Mouse (Mus musculus): Measurements from ENCODE around the gene Gm45902.

Gm45902 gene

DNA sequence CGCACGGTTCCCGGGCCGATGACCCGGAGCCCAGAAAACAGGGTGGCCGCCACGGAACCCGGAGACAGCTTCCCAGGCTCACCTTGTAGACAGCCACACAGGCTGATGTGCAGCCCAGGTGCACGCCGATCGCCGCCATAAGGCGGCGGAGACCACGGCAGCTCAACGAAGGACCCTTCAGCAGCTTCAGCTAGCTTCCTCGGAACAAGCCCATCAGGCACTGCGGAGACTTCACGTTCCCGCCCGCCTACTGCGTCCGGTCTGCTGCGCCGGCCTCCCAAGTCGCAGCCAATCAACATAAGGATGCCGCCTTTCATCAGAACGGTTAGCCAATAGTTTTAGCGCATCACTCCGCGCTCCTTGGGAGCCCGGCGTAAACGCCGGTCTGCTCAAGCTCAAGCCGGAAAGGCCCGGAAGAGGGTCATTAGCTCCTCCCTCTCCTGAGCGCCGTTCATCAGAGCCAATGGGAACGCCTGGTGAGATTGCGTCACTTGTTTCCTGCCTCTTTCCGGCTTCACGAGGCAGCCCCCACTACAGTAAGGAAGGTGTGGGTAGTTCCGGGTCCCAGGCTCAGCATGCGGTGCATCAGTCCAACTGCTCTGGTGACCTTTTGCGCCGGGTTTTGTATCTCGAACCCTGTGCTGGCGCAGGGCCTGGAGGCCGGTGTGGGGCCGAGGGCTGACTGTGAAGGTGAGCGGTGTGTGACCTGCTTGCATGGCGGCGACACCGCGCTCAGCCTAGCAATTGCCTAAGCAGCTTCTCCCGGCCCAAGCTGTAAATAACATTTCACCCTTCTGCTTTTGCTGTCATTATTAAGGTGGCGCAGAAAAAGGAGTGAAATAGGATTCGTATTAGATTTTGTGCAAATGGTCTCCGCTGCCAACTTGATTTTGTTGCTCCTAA is at the start of gene Gm45902, which contains the start of the genes Hspa14 and Cdnf:
Gene Gm45902 (minus strand): TSS at position 239 of the 903 bp plus-strand sequence.
Gene Hspa14 (minus strand): TSS at position 263 of the 903 bp plus-strand sequence.
Gene Cdnf (plus strand): TSS at position 479 of the 903 bp plus-strand sequence.
- peak; percentile 95 to 96 for DNase-seq

GRCm38 (mm10) chr2:3546588-3546987 is 34.0 kb upstream of the Gm45902 start:
- peak; percentile 80 to 84 for DNase-seq

GRCm38 (mm10) chr2:3546055-3546454 is 33.5 kb upstream of the Gm45902 start:
- no peak for DNase-seq

DNA sequence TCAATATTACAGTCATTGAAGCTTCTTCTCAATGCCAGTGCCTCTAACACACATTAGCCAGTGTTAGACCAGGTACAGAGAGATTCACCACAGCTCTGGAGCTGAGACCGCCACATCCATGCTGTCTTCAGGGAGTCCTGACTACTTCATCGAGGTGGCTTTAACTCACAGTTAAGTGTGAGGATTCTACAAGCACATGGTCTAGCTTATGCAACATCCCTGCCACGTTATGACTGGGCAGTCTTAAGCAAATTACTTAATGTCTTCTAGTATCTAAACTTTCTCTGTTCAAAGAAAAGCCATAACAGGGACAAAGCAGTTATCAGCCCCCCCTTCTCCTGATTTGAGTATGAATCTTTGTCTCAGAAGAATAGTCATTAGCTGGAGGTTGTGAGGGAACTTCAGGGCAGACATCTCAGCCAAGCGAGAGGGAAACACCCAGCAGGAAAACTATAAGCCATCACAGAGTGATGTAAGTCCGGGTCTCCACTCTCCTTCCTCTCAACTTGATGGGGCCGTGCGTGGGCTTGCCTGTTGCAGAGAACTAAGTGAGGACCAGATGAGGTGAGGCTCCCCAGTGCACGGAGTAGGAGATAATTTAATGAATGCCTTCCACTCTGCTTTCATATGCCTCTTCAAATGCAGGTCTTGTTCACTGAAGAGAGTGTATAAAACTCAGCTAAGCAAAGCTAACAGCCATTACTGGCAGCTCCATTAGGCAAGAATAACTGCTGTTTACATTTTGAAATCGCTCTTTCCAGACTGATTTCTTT is 28.9 kb upstream of the Gm45902 start:
- DNase-seq, result no peak

GRCm38 (mm10) chr2:3526288-3526687 is 13.7 kb upstream of the Gm45902 start:
- no peak for DNase-seq

GRCm38 (mm10) chr2:3522558-3522957 is 10.0 kb upstream of the Gm45902 start:
- no peak for DNase-seq

GRCm38 (mm10) chr2:3512076-3512475 is 514 bp downstream of the Gm45902 start:
- peak; percentile 49 to 62 for DNase-seq

- DNase-seq, result no peak
These were observed 11.7 kb downstream of the Gm45902 start for GRCm38 (mm10) chr2:3500886-3501285.

DNA sequence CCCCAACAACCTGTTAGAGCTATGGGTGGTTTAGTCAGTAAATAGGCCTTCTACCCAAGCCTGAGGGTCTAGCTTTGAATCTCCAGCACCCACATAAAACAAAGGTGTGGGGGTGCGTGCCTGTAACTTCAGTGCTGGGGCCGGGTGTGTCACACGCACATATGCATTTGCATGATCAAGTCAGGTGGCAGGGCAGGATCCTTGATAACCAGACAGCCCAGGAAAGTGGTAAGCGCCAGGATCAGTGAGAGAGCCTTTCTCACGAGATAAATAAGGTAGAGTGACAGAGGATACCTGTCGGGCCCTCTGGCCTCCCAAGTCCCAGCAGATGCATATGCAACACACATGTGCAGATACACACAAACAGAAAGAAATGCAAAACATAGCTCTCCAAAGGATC is 13.0 kb downstream of the Gm45902 start:
- no peak for DNase-seq

GRCm38 (mm10) chr2:3493833-3494409 is 18.7 kb downstream of the Gm45902 start:
- DNase-seq, result no peak

DNA sequence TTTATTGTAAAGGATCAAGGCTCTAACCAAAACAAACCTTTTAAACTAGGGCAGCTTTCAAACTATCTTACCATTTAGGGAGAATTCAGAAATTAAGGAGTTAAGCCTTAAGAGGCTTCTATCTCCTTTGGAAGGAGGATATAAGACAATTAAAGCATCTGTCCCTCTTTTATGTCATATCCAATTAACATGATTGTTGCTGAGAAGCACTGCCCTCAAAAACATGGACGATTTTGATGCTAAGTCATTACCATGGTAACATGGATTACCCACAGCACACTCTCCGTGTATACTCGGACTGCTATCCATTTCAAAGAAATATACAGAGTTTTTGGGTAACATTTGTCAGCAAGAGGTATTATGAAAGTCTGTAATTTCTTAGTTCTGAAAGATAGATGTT is 22.8 kb downstream of the Gm45902 start:
- DNase-seq, result no peak

DNA sequence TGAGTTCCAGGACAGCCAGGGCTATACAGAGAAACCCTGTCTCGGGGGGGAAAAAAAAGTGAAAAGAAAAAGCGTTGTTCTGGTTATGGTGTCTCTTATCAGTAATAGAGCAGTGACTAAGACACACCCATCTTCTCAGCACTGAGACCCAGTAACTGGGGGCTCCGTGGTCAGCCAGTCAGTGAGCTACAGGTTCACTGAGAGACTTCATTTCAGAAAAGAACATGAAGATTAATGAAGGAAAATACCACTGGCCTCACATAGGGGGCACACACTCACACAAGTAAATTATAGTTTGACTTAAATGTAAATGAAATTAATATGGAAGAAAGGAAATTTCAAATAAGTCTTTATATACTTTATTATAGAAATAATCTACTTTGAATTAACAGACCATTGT is 32.4 kb downstream of the Gm45902 start:
- DNase-seq, result no peak

GRCm38 (mm10) chr2:3475746-3476251 is 36.8 kb downstream of the Gm45902 start:
- DNase-seq, result no peak

DNA sequence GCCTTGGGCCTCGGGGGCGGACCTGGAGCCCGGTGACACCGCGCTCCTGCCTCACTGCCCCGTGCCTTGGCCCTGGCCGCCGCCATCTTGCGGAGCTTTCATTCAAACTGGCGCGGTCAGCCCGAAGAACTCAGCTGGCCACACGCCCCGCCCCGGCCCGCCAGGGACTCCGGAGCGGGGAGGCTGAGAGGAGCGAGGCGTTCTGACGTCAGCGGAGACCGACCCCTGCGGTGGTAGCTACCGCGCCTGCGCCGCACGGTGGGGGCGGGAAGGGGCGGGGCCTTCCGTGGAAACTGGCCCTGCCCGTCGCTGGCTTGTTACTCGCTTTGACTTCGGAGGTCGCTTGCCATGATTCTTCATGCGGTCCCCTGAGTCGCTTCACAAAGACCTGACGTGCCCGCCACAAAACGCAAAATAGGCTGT is 37.7 kb downstream of the Gm45902 start, which contains the start of gene Suv39h2:
Gene Suv39h2 (minus strand): TSS at position 171 of the 423 bp plus-strand sequence.
- peak; percentile 99 for DNase-seq

DNA sequence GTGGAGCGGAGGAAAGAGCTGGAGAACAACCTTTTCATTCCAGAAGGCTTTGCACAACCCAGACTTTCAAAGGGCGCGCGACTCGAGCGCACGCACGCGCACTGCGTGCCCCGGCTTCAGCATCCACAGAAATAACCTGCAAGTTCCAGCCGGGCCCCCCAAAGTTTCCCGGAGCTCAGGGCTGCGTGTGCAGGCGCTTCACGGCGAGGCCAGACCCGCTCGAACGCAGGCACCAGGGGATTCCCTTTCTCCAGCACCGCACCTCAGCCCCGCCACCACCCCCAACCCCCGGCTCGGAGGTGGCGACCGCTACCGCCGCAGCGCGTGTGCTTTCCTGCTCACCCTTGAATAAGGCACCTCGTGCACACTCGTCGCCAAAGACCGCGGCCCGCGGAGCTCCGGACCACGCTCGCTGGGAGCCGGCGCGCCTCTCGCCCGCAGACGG is 38.2 kb downstream of the Gm45902 start:
- peak; percentile 73 to 75 for DNase-seq

DNA sequence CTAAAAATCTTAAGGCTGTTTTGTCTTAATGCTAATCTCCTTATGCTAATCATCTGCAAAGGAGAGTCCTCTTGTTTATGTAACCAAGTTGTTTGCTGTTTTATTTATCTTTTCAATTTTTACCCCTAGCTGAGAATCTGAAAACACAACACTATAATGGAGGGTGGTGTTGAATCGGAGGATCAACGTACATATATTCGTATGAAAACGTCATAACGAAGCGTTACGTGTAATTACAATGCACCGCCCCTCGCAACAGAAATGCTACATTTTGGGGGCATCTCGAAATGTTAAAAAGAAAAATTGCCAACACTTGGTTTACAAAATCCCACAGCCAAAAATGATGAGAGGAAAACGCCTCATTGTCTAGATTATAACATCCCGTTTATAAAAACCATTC is 38.7 kb downstream of the Gm45902 start:
- DNase-seq, result no peak

DNA sequence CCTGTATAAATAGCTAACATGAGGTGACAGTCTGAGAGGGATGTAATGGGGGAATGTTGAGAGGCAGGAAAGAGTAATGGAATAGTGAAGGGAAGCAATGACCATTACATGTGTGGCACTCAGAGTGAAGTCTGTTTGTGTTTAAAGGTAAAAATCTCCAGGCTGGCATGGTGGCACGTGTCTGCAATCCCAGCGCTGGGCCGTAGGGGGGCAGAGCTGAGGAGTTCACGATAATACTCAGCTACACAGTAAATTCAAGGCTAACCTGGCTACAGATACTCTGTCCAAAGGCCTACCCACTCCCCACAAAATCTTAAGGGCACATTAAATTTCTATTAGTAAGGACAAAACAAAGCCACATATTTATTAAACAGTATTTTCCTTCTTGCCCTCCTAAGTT is 56.0 kb downstream of the Gm45902 start:
- peak; percentile 10 to 34 for DNase-seq

Data from cerebellum, postnatal 10 days (tissue).